Mouse (Mus musculus): ENCODE results near the gene C1qtnf1.

- TF ChIP-seq POLR2A (IDR thresholded peaks at IDR 0.05; ENCODE audit: extremely low read depth, insufficient read depth, low read length) (no peak), CTCF (IDR thresholded peaks at IDR 0.05; ENCODE audit: extremely low read depth, insufficient read depth, low read length) (no peak)
Measured at GRCm38 (mm10) chr11:118403951-118404899, 23.8 kb upstream of the C1qtnf1 start.
